Mouse (Mus musculus) fibroblast of lung, adult 2 months (primary cell): ENCODE measurements around the gene Mgme1.

ENCODE experiments used
- DNase-seq: peaks from one replicate; pipeline ENCODE4 v3.0.0-alpha.2; 2011; ENCODE audit warnings: low read depth

The Mgme1 gene

DNA sequence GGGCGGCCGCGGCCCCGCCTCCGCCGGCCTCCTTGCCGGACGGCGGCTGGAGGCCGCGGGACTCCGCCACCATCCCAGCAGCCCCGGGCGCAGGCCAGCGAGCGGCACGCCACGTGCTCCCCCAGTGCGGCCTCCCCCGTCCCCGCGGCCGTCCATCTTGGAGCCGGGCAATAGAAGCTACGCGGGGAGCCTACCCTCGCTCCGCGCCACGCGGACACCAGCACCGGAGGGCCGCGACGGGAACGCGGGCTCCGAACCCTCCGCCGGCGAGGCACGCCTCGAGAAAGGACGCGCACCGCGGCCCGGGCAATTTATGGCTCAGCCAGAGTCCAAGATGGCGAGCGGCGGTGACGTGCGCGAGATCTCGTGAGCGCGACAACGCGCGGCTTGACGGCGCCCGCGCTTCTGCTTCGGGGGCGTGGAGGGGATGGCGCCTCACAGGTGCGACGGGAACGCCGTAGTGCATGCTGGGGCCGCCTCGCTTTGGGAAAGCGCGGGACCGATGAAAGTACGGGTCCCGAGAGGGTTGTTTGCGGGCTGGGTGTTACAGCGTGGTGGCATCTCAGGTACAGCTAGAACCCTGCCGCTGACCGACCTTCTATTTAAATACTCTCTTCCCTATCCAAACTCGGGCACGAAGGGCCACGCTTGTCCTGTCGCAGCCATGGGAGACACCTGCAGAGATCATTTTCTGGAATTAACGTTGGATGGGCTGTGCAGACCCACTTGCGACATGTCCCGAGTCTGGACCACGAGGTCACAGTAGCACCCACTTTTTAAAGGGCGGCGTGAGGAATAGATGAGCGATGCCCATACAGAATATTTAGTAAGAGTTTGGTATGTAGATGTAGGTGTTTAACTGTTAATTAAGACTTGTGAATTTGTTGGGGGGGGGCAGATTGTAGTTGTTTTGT lies at the start of gene Mgme1, which contains the start of gene Snx5:
Mgme1 (plus strand) TSS at position 157 of the 914 bp plus-strand sequence.
Snx5 (minus strand) TSS at position 400 of the 914 bp plus-strand sequence.
- peak; percentile 70 for DNase-seq

DNA sequence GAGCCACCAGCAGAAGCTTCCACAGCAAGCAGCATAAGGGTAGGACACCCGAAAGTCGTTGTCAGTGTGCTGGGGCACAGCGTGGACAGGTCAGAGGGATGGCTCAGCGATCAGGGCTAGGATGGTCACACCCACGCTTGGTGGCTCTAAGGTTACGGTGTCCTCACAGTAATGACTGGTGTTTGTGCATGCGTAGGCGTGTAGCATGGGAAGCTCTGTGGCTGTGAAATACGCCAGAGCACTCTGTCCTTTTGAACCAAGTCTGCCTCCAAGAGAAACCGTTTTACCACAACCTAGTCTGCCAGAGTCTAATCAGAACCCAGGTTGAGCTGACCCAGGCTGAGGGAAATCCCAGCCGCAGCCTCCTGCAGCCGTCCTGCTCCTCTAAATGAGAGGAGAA lies 46.1 kb upstream of the Mgme1 start:
- peak; percentile 42 for DNase-seq

DNA sequence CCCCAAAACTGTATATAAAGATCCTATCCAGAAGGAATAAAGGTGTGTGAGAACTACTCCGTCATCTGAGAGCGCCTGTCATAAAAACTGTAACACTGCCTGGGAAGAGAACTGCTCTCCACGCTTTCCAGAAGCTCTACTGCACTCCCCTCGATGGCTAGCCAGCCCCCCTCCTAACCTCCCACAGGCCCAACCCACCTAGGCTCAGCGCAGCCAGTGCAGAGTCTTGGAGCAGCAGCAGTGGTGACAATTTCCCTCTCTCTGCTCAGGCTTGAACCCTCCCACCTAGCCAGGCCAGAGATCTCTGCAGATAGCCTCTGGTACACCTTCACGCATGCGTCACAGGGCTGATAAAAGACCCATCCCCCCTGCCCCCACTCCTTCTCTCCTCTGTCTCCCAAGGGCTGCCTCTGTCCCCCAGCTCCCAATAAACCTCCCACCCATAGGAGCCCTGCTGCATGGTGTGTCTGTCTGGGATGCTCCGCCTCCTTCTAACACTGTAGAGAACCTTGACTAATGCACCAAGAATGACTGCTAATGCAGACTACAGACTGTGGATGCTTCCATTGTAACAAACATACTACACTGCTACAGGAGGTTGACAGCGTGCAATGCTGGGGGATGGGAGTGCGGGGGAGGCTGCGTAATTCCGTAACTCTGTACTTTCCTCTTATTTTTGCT lies 43.4 kb upstream of the Mgme1 start:
- DNase-seq = no peak

GRCm38 (mm10) chr2:144228521-144229346 lies 41.7 kb upstream of the Mgme1 start:
- DNase-seq = no peak

DNA sequence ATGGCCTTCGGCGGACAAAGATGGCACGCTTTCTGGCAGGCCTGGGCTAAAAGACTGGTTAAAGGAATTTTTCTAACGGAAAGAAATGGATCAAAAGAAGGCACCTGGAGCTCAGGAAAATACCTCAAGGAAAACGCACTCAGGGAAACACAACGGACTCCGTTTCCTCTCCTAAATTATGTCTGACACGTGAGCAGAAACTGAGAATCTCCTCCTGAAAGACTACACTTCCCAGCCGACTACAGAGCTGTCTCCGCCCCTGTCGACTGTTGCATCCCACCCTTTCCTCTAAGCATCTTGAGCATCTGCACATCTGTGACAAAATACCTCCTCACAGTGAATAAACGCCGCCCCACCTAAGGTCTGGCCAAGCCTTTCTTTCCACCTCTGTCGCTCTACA lies 40.8 kb upstream of the Mgme1 start:
- no peak for DNase-seq

- DNase-seq = no peak
Observed at GRCm38 (mm10) chr2:144230498-144230897, 40.0 kb upstream of the Mgme1 start.

DNA sequence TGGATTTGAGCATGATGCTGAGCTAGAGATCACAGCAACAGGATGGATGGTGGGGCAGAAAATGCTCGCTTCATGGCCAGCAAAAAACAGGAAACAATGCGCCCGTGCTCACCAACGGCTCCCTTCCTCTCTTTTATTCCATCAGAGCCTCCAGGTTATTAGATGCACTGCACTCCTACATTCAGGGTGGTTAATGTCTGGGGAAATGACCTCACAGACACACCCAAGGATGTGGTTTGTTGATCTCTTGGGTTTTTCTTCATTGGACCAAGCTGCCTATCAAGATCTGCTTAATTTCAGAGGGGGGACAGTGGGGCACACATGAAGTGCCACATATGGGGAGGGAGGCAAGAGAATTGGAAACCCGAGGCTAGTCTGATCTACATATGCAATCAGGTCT lies 39.3 kb upstream of the Mgme1 start:
- DNase-seq = no peak

- DNase-seq = no peak
Observed at GRCm38 (mm10) chr2:144233534-144233933, 36.9 kb upstream of the Mgme1 start.

GRCm38 (mm10) chr2:144235776-144236175 lies 34.7 kb upstream of the Mgme1 start:
- no peak for DNase-seq

DNA sequence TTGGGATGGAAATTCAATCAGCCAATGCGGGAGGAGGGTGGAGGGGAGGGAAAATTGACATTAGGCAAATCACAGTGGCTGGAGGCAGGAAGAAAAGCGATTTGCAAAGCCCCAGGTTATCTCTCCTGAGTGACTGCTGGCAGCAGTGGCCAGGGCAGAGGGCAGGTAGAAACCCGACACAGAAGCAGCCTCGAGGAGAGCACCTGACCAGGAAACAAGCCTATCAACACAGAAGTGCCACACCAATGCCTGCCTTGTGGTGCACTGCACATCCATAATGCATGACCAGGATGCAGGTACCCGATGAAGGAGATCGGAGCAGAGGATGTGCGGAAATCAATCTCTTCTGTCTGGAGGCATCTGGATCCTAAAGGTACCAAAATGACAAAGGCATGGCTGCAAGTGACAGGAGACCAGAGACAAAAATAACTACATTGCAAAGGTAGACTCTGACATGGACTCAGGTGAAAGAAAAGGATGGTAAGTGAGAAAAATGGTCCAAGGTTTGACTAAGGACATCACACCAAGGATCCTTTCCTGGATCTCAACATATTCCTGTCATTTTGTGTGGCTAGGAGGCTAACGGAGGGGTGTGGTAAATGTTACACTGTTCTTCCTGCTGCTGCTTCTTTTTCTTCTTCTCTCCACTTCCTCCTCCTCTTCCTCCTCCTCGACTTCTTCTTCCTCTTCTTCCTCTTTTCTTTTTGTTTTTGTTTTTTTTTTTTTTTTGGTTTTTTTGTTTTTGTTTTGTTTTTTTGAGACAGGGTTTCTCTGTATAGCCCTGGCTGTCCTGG lies 33.5 kb upstream of the Mgme1 start:
- no peak for DNase-seq

DNA sequence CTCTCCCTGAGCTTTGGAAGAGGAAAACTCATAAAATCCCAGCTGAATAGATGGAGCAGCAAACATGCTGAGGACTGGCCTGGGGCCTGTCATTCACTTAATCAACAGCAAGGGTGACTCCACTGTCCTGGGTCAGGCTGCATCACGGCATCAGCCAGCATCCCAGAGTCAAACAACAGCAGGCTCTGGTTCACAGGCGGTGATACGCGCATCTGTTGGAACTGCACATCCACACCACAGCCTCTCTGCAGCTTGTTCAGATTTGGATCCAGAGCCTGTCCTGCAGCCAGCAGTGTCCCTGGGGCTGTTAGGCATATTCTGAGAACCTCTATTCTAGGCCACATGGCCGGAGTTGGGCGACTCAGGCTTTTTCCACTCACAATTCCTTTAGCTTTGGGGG lies 32.1 kb upstream of the Mgme1 start:
- no peak for DNase-seq

- DNase-seq = no peak
Observed at GRCm38 (mm10) chr2:144239318-144239717, 31.1 kb upstream of the Mgme1 start.

DNA sequence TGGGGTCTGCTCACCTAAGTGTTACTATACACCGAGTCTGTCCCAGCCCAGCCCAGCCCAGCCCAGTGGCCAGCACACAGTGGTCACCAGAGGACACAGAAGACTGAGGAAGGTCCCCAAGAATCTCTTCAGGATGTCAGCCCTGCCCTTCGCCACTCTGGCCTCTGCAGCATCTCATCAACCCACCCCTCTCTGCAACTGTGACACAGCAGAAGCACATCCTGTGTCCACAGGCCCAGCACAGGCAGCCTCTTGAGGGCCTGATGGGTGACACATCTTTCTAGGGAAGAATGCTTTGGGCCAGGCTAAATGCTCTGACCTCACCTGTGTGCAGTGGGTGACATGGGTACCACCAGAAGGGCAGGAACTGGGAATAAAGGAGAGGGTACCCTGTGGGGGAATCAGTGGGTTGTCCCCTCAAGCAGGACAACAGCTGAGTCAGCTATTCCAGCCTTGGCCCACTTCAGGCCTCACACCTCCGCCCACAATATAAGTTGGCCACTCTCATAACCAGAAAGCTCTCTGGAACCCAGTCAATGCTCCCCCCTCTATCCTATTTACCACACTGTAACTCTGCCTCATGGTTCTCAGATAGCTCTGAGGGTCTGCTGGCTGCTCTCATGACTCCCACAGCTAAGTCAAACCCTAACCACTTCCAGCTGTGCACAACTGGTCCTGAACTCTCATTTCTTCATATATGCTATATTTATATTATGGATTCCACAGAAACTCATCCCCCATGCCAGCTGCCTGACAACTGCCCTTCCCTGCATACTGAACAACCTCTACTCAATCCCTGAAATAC lies 30.2 kb upstream of the Mgme1 start:
- DNase-seq = no peak

DNA sequence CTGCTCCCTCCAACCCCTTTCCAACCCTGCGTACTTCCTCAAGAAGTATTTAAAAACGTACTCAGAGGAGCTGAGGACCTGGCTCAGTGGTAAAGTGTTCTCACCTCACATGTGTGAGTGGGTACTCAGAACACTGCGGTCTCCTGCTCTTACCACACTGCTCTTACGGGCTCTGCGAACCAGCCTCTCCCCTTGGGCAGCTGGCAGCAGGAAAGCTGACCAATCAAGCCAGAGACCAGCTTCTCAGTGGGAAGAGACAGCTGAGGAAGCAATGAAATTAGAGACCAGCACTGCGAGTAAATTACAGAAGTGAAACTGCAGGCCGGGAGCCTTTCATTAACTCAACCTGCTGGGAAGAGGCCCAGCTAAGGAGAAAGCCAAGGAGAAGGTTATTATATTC lies 25.0 kb upstream of the Mgme1 start:
- no peak for DNase-seq

DNA sequence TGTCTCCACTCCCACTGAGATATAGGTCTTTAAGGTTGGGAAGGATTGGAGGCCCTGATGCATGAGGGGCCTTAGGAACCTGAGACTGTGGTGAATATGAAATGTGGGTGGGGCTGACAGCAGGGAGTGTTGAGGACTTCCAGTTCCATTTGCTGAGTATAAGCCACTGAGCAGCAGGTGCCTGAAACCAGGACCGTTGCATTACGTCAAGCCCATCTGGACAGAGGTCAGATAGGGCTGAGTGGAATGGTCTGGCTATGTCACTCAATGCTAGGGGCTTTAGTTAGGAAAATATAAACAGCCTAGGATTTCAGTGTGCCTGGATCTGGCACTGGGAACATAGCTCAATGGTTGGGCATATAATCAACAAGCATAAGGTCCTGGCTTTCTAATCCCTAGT lies 24.2 kb upstream of the Mgme1 start:
- DNase-seq = no peak

DNA sequence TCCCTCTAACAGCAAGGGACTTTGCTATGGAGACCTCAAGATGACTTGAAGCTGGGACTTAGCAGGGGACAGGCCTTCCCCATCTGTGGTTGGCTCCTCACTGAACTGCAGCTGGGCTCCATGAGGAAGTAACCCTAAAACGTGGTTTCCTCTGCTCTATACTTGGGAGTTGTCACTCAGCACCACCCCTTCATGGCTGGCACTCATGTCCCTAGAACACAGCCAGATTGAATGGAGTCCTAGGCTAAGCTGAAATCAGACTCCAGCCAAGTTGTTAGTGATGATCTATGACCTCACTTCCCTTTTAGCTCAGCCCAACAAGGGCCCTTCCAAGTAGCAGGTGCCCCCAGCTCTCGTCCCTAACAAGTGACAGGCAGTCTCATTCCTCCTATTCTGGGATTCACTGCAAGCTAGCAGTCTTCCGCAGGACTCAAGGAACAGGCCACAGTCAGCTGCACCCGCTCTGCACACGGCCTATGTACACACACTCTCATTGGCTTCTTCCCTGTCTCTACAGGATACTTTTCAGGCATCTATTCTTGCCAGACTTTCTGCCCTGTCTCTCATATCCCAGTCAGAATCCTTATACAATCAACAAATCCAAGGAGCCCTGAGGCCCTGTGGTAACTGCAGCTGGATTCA lies 23.0 kb upstream of the Mgme1 start:
- DNase-seq = no peak

DNA sequence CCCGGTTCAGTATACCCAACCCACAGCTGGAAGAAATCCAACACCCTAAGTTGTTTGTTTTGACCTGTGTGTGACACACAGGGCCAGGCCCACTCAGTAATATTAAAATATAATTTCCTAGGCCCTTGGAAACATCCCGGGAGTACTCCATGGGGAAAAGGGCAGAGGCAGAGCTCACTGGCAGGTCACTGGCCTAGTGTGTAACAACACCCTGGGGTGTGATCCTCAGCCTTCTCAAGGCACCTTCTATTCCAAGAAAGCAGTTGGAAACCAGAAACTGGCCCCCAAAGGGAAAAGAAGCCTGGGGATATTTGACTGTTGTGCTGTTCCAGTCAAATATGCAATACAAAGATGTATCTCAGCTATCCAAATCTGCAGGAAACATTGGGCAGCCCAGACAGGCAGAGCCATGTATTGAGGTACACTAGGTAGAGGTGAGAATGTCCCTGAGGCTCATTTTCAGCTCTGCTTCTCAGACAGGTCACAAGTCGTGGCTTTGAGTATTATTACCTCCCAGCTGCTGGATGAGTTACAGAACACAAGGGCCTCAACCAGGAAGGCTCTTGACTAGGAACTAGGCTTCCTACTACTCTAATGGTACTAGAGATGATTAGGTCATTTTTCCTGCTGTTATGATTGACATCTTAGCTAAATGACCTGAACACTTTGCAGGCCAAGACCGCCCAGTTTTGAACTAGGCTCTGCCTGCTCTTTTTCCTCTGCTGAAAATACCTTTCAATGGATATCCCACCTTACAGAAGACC lies 21.7 kb upstream of the Mgme1 start:
- DNase-seq = no peak

DNA sequence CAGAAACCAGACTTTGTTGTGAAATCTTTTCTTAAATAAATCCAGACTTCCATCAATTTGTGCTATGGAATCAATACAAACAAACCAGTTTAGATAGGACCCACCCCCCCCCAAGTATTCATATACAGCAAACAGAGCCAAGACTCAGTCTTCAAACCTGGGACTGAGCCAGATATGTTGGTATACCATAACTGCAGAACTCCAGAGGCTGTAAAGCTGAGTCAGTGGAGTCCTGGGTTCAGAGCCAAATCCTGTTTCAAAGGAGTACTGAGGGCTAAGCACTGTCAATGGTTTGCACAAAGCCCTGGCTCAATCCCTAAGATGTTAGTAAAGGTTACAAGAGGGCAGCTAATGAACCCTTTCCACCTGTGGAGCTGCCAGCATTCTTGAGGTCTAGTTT lies 20.4 kb upstream of the Mgme1 start:
- no peak for DNase-seq

GRCm38 (mm10) chr2:144262837-144263236 lies 7.6 kb upstream of the Mgme1 start:
- DNase-seq = no peak
